Mouse (Mus musculus): ENCODE data around the gene Pfpl.

The Pfpl gene

DNA sequence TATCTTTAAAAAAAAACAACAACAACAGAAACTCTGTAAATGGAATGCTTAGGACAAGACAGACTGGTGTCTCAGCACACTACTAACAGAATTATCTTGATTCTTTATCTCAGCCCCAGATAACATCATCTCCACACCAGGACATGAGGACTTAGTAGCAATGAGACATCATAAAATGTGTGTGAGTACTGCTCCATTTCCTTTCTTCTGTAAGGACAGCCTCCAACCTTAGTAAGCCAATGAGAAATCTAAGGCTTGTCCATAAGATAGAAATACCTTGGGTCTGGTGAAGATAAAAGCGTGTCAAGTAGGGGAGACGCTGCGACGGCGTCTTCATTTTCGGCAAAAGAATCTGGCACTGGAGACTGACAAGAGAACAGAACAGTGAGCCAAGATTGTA lies at the start of gene Pfpl:
Gene Pfpl, plus strand, starts transcription at position 301 of the 400 bp plus-strand sequence.
- DNase-seq: no peak

DNA sequence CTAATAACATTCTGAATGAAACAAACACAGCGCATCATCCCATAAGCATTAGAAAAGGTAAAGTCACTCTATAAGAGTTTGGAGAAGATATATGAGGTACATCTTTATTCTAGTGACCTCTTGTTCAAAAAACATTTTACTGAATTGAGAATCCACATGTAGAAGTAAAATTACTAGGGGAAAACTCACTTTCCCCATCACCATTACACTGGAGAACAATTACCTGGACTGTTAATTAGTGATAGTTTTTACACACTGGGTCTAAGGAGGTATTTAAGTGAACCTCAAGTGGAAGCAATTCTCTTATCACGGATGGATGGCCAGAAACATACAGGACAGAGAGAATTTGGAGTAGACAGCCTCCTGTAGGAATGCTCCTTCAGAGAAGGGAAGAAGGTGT lies 40.7 kb upstream of the Pfpl start, which contains the start of gene Olfr1440:
Gene Olfr1440, plus strand, starts transcription at position 301 of the 400 bp plus-strand sequence.
- no peak for DNase-seq

DNA sequence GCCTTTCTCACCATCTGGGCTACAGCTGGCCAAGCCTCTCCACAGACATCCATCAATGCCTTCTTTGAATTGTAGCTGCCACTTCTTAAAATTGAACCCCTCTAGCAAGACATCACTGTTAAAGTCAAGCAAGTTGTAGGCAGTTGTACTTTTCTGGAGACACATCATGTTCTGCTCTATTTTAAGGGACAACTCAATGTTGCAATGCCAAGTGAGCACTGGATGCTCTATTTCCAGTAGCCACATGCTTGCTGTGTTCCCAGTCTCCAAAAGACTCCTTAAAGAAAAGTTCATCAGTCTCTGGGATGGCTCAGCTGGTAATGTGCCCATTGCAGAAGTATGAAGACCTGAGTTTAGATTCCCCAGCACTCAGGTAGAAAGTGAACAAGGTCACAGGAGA lies 14.0 kb upstream of the Pfpl start:
- DNase-seq: no peak

GRCm38 (mm10) chr19:12417361-12417760 lies 10.3 kb upstream of the Pfpl start, which contains the start of gene Olfr1441:
TSS of gene Olfr1441 (plus strand) at chr19:12417433.
- DNase-seq: no peak

DNA sequence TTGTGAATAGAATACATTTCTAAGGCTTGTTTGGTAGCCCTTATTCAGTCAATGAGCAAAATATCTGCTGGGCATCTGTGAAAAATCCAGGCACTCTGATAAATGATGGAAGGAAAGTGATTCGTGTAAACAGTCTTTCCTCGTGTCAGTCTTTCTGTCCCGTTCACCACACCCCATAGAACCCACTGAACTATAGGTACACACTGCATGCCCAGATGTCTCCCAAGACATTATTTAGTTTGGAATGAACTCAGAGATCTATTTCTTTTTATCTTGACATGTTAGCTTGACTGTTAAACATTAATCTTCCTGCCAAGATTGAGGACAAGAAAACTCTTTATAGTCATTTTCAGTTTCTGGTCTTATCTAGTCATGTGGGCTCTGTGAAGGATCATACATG lies 9.4 kb upstream of the Pfpl start:
- no peak for DNase-seq

DNA sequence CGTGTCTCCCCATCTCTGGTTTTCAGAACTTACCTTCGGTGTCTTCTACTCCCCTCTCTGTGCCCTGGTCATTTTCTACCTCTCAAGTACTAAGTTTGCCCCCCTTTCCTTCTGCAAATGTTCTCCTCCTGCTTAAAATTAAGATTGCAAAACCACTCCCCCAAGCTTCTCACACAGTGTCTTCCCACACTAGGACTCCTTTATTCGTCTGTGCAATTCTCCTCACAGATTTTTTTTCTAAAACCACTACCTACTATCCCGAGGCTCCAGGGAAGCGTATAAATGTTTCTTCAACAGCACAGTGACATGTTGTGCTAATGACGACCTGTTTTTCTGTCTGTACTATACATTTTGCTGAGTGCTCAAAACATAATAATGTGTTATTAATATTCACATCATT lies 7.2 kb upstream of the Pfpl start:
- no peak for DNase-seq

DNA sequence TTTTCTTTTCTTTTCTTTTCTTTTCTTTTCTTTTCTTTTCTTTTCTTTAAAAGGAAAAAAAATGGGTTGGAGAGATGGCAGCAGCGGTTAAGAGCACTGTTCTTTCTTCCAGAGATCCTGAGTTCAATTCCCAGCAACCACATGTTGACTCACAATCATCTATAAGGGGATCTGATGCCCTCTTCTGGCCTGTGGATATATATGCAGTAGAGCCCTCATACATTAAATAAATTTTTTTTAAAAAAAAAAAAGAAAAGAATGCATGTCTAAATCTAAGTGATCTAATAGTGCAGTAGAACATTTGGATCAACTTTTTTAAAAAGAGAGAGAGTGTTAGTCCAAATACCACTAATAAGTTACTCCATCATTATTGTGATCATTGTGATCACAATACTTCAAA lies 6.0 kb upstream of the Pfpl start:
- DNase-seq: no peak

DNA sequence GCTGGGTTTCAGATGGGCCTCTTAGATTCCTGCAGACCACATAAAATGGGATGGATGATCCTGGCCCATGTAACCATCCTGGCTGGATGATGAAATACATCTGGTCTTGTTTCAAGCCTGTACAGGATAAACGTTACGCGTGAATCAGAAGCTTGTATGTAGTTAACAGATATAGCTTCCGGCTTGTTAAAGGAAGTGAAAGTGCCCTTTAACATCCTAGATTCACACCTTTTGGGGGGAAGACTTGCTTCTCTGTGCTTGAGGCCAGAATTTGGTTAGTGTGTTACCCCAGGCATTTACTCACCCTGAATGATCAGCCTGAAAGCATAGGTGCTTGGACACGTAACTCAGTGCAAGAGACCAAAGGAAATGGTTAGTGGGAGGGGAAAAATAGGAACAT lies 604 bp upstream of the Pfpl start:
- DNase-seq: no peak

GRCm38 (mm10) chr19:12433033-12433432 lies 5.3 kb downstream of the Pfpl start:
- DNase-seq: peak; percentile 14 to 51

- DNase-seq: no peak
Measured at GRCm38 (mm10) chr19:12435011-12435416, 7.3 kb downstream of the Pfpl start.

- no peak for DNase-seq
Measured at GRCm38 (mm10) chr19:12435750-12436524, 8.2 kb downstream of the Pfpl start.

DNA sequence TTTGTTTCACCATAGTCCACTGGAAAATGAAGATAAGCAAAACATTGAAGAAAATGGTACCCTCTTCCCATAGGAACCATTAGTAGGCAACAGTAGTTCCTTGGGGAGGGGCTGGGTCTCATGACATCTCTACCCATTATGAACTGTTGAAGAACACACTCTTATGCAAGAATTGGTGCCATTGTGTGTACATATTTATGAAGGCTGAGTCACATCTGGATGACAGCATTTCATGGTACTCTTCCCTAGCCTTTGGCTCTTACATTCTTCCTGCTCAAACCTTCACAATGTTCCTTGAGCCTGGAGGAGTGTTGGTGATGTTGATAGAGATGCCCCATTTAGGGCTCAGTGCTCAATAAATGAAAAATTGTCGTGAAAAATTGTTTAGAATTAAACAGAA lies 11.9 kb downstream of the Pfpl start:
- no peak for DNase-seq

DNA sequence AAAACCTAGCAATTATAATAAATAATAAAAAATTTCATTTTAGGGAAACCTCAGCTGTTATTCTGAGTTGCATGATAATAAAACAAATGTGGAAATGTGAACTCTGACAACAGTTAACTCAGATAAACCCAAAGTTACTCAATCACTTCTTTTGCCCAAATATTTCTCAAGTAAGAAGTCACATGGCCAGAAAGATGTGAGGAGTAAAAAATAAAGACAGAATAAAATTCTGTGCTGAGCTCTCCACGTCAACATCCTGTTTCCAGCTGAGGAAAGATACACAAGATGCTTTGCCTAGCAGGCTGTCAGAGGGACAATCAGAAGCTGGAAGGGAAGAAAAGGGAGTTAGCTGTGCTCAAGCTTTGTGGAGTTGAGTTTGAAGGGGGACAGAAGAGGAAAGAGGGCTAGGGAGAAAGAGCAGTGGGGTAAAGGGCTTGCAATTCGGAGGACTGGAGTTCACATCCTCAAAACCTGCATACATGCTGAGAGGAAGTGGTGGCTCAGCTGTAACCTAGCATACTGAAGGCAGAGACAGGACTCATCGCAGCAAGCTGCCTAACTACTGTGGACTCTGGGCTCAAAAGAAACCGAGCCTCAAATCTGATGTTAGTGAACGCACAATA lies 12.5 kb downstream of the Pfpl start:
- no peak for DNase-seq

- DNase-seq: no peak
Measured at GRCm38 (mm10) chr19:12442560-12442959, 14.9 kb downstream of the Pfpl start.

- no peak for DNase-seq
Measured at GRCm38 (mm10) chr19:12445014-12445413, 17.3 kb downstream of the Pfpl start.

GRCm38 (mm10) chr19:12457401-12458066 lies 29.8 kb downstream of the Pfpl start:
- no peak for DNase-seq

DNA sequence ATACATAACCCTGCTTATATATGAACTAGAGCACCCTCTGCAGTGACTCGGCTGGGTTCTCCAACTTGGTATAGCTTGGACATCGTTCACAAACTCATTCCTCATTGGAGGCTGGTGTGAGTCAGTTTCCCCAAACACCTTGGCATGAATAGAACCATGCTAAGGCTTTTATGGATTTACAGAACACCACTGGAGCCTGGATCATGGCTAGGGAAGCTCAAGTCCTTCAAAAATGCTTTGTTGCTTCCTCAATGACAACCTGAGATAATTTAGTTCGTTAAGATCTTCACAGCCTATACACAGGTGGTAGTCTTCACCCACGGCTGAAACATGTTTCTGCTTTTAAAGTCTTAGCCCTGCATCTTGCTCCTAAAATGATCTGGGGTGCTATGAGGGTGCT lies 31.8 kb downstream of the Pfpl start:
- DNase-seq: no peak

- no peak for DNase-seq
Measured at GRCm38 (mm10) chr19:12460282-12461249, 32.9 kb downstream of the Pfpl start, which contains the start of gene Mpeg1. TSS of gene Mpeg1 (plus strand) at chr19:12460779.

DNA sequence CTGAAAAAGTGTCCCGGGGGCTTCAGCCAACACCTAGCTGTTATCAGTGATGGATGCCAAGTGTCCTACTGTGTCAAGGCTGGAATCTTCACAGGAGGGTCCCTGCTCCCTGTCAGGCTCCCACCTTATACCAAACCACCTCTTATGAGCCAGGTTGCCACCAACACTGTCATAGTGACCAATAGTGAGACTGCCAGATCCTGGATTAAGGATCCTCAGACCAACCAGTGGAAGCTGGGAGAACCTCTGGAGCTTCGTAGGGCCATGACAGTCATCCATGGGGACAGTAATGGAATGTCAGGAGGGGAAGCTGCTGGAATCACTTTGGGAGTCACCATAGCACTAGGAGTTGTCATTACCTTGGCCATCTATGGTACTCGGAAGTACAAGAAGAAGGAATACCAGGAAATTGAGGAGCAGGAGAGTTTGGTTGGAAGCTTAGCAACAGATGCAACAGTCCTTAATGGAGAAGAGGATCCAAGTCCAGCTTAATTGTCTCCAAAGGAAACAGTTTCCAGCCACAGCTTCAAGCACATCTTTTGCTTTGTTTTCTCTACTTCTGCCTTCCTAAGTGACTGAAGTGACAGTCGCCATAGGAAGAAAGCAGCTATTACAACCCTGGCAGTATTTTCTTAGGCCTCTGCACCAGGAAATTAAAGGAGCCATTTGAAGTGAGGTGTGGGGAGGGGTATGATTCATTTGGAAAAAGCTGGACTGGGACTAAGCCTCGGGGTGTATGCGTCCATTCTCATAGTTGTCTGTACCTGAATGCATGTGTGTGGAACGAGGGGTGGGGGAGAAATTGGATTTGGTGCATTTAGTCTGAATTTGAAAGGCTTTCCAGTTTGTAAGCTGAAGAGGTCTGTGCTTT lies 35.4 kb downstream of the Pfpl start:
- no peak for DNase-seq

DNA sequence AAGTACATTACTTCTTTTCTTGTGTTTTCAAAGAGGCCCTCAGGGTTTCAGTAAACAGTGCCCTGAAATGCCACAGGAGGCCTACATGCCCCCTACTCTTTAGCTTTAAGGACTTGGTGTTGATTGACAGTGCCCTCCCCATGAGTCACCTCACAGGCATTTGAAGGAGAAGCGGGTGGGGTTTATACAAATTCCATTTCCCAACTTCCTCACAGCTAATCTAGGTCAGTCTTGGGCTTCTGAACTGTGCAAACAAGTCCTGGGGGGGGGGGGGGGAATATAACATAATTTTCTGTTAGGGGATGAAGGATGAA lies 36.0 kb downstream of the Pfpl start:
- DNase-seq: no peak

DNA sequence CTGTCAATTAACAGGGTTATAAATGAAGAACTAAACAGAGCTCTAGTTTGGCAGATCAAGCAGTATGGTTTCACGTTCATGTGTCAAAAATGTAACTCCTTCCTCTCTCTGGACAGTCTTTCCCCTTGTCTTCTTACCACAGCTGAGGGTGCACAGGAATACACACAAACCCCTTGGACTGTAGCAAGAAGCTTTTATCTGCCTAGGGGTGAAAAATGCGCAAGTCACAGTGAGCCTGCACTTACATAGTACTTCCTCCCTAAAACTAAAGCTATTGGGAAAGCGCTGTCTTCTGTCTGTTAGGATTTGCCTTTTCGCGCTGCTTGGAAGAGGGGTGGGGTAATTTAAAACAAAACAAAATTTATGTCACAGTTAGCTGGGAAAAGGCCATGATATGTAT lies 36.4 kb downstream of the Pfpl start:
- DNase-seq: no peak

- DNase-seq: no peak
Measured at GRCm38 (mm10) chr19:12464674-12465073, 37.0 kb downstream of the Pfpl start.

Data from kidney, postnatal 4 days (tissue).